Mouse (Mus musculus) CH12.LX (cell line): ENCODE results near the gene Ccdc127.

Source experiments
- BHLHE40 ChIP-seq: IDR thresholded peaks from 2 replicates; pipeline ENCODE4 v1.6.1; 2011; ENCODE audit warnings: mild to moderate bottlenecking, low read depth, low read length, improper control_type of control experiment
- CTCF ChIP-seq, 2 experiments: IDR thresholded peaks in 1 of 2; conservative IDR thresholded peaks in 1 of 2; 2 replicates each; pipeline ENCODE4 v1.5.1; 2011 to 2012; ENCODE audit warnings: low read depth in 2 of 2, low read length in 2 of 2, improper control_type of control experiment in 1 of 2, inconsistent platforms in 1 of 2, mild to moderate bottlenecking in 1 of 2, moderate library complexity in 1 of 2
- GABPA ChIP-seq: IDR thresholded peaks from 2 replicates; pipeline ENCODE4 v1.6.1; 2012; ENCODE audit warnings: low read depth, low read length, improper control_type of control experiment, inconsistent platforms; ENCODE audit not compliant: insufficient replicate concordance
- NELFE ChIP-seq: IDR thresholded peaks from 2 replicates; pipeline ENCODE4 v1.6.1; 2011; ENCODE audit warnings: low read depth, low read length, improper control_type of control experiment
- POLR2A ChIP-seq: IDR thresholded peaks from 2 replicates; pipeline ENCODE4 v1.6.1; 2011; ENCODE audit warnings: low read depth, mild to moderate bottlenecking, improper control_type of control experiment, low read length
- SMC3 ChIP-seq: IDR thresholded peaks from 2 replicates; pipeline ENCODE4 v1.6.1; 2011; ENCODE audit warnings: low read depth, low read length, improper control_type of control experiment

GRCm38 (mm10) chr13:74300925-74301606 lies 49.0 kb upstream of the Ccdc127 start:
- TF ChIP-seq BHLHE40 = no peak
- TF ChIP-seq CTCF (conservative IDR thresholded peaks at IDR 0.05 in 1 of 2, IDR thresholded peaks at IDR 0.05 in 1 of 2; ENCODE audit: low read depth in 2 of 2, low read length in 2 of 2) = peak; percentile 58 to 91
- 0 out of 2 replicates have a peak, but pooled peaks have one; percentile 30 for TF ChIP-seq NELFE
- no peak for TF ChIP-seq GABPA
- TF ChIP-seq POLR2A = no peak
- TF ChIP-seq SMC3 = peak; percentile 86
